Mouse (Mus musculus): ENCODE measurements around the gene Mxd1. TPM values are rescaled to one million over a fixed set of nuclear protein-coding genes. Genes with fewer than 3 reads are reported as not detected.

Gene Mxd1
- polyA plus RNA-seq, 1 experiment from 2014 or later, result 12.8 TPM

DNA sequence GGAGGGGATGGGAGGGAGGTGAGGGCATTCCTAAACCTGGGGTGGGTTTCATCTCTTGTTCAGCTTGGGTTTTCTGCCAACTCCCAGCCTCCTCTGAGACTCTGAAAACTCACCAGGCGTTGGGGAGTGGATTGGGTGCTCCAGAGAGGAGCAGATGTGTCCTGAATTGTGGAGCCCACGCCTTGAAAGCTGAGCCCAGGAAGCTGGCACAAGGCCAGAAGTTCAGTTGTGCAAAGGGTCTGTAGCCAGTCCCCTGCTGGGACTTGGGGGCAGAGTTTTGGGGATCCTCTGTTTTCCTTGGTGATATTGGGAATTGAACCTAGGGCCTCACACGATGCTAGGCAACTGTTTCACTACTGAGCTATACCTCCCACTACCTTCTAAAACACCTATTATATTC lies 38.8 kb downstream of the Mxd1 start:
- Histone ChIP-seq H3K27ac (replicated peaks; ENCODE audit: low read depth, low read length) (no peak overlapping the region), H3K27me3 (ENCODE audit: control insufficient read depth, insufficient read depth, low read length) (no peaks in the 10 kb centered on the region), H3K4me3 (ENCODE audit: low read depth, low read length) (no peak overlapping the region), H3K4me2 (ENCODE audit: low read depth, severe bottlenecking) (no peak overlapping the region), H3K36me3 (ENCODE audit: control insufficient read depth, insufficient read depth, low read length) (no peaks in the 10 kb centered on the region), H3K4me1 (ENCODE audit: control insufficient read depth, insufficient read depth, low read length) (no peaks in the 10 kb centered on the region), H3K9me3 (ENCODE audit: control insufficient read depth, low read length) (no peaks in the 10 kb centered on the region), H3K9ac (ENCODE audit: low read length) (no peak overlapping the region)
- WGBS, result 71% methylated on average over 3 of the region's 3 CpGs
- no peak for ATAC-seq (ENCODE audit: insufficient number of reproducible peaks, low FRiP score, low TSS enrichment, low read depth)
- DNase-seq (ENCODE audit: low spot score), result no peak

DNA sequence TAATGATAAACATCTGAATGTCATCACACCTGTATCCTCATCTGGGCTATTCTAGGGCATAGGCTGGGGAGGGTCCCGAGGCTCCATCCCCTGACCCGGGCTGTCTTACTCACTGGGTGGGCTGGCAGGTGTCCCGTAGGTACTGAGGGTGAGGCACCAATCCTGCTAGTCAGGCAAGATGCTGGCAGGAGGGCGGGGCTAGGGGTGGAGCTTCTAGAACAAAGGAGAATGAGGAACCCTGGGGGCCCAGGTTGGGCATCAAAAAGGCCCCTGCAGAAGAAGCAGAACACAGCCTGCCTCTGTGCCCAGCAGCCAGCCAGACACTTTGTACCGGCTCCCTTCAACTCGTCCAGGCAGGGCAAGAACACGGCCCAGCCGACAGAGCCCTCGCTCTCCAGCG lies 41.0 kb downstream of the Mxd1 start, which contains the start of gene Asprv1:
Gene Asprv1, plus strand, starts transcription at position 219 of the 400 bp plus-strand sequence.
- no peak for ATAC-seq (ENCODE audit: insufficient number of reproducible peaks, low FRiP score, low TSS enrichment, low read depth)
- no peak within 1 kb of the TSS for H3K27ac ChIP-seq (replicated peaks; ENCODE audit: low read depth, low read length)
- 59% methylated on average over 10 of the region's 10 CpGs for WGBS
- H3K4me2 ChIP-seq (ENCODE audit: low read depth, severe bottlenecking), result no peak within 1 kb of the TSS
- H3K9ac ChIP-seq (ENCODE audit: low read length), result no peak within 1 kb of the TSS
- DNase-seq (ENCODE audit: low spot score), result no peak
- no peak within 1 kb of the TSS for H3K4me3 ChIP-seq (ENCODE audit: low read depth, low read length)
- no peaks in the 10 kb centered on the region for H3K27me3 ChIP-seq (ENCODE audit: control insufficient read depth, insufficient read depth, low read length)
- peaks cover 14% of the 10 kb centered on the region for H3K4me1 ChIP-seq (ENCODE audit: control insufficient read depth, insufficient read depth, low read length)
- H3K36me3 ChIP-seq (ENCODE audit: control insufficient read depth, insufficient read depth, low read length), result no peaks in the 10 kb centered on the region
- no peaks in the 10 kb centered on the region for H3K9me3 ChIP-seq (ENCODE audit: control insufficient read depth, low read length)

DNA sequence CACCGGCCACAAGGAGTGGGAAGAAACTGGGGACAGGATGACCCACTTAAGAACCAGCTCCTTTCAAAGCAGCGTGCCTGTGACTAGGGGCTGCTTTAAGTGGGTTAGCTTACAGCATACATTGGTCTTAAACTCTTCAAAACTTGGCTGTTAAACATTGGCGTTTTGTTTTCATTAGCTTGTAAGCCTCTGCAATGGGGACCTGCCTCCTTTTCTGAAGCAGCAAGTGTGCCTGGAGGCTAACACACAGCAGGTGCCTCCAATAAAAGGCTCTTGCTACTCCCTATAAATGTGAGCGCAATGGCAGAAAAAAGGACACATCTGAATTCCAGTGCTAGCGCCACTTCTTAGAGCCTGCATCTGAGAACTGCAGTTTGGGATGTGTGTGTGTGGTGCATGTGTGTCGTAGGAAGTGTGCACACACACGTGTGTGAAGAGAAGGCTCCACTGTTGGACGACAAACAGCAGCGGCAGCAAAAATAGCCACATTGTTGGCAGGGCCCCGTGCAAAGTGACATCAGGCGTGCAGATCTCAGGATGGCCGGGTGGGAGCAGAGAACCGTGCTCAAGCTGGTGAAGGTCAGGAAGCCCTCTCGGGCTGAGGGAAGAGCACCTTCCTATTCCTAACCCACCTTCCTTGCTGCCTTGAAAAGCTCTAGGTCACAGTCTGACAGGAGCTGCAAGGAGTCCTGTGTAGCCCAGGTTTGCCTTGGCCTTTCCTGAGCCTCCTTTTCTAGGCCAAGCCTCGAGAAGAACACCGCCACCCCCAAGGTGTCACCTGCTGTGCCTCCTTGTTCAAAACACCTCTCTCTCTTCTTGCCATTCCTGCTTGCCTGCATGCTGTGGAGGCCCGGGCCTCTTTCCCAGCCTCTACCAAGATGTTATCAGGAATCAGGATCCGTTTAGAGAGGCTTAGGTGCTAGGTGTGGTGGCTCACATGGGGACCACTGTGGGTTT lies 44.6 kb downstream of the Mxd1 start:
- H3K9me3 ChIP-seq (ENCODE audit: control insufficient read depth, low read length), result no peaks in the 10 kb centered on the region
- WGBS, result 41% methylated on average over 18 of the region's 18 CpGs
- H3K4me2 ChIP-seq (ENCODE audit: low read depth, severe bottlenecking), result no peak overlapping the region
- H3K36me3 ChIP-seq (ENCODE audit: control insufficient read depth, insufficient read depth, low read length), result no peaks in the 10 kb centered on the region
- peak overlapping the region; percentile 33; the same call in 1 of the 2 replicates for H3K27ac ChIP-seq (replicated peaks; ENCODE audit: low read depth, low read length)
- no peak overlapping the region for H3K4me3 ChIP-seq (ENCODE audit: low read depth, low read length)
- DNase-seq (ENCODE audit: low spot score) (peak; percentile 81), ATAC-seq (ENCODE audit: insufficient number of reproducible peaks, low FRiP score, low TSS enrichment, low read depth) (peak; percentile 55; the same call in 1 of the 2 replicates)
- no peak overlapping the region for H3K9ac ChIP-seq (ENCODE audit: low read length)
- peaks cover 14% of the 10 kb centered on the region for H3K4me1 ChIP-seq (ENCODE audit: control insufficient read depth, insufficient read depth, low read length)
- 0 out of 2 replicates have a peak, but pooled peaks cover 3% of the 10 kb centered on the region for H3K27me3 ChIP-seq (ENCODE audit: control insufficient read depth, insufficient read depth, low read length)

DNA sequence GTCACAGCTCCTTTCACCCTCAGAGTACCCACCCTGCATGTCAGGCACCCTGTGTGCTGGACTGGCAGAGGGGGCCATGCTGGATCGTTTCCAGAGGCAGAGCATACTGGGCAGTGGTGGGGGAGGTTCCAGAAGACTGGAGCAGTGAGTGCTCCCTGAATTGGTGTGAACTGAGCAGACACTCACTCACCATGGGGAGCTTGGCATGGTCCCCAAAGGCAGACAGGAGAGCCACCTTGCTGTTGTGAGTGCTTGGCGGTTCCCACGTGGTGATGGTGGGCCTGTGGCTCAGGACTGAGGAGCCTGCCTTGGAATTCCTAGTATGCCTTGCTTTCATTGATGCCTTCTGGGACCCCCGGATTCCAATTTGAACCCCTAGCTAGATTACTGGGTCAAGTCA lies 45.8 kb downstream of the Mxd1 start:
- WGBS, result 79% methylated on average over 4 of the region's 4 CpGs
- ATAC-seq (ENCODE audit: insufficient number of reproducible peaks, low FRiP score, low TSS enrichment, low read depth), result no peak
- H3K27ac ChIP-seq (replicated peaks; ENCODE audit: low read depth, low read length), result no peak overlapping the region

DNA sequence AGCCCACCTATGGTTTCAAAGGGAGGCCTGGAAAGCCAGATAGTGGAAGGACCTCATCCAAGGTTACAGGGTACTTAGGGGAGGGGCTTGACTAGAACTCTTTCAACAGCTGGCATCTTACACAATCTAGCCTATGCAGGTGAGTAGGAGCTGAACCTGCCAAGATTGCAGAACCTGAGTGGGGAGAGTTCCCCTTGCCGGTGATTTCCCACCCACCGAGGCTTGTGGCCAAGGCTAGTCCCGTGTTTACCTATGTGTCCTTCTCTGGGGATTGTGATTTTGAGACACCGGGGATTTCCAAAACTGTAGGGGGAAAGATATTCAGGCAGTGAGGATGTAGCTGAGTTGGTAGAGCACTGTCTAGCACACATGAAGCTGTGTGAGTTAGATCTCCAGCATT lies 53.7 kb downstream of the Mxd1 start:
- H3K27ac ChIP-seq (replicated peaks; ENCODE audit: low read depth, low read length), result no peak overlapping the region
- DNase-seq (ENCODE audit: low spot score), result no peak
- H3K4me2 ChIP-seq (ENCODE audit: low read depth, severe bottlenecking), result no peak overlapping the region
- no peaks in the 10 kb centered on the region for H3K36me3 ChIP-seq (ENCODE audit: control insufficient read depth, insufficient read depth, low read length)
- H3K9me3 ChIP-seq (ENCODE audit: control insufficient read depth, low read length), result no peaks in the 10 kb centered on the region
- no peak for ATAC-seq (ENCODE audit: insufficient number of reproducible peaks, low FRiP score, low TSS enrichment, low read depth)
- H3K4me1 ChIP-seq (ENCODE audit: control insufficient read depth, insufficient read depth, low read length), result 0 out of 2 replicates have a peak, but pooled peaks cover 2% of the 10 kb centered on the region
- no peaks in the 10 kb centered on the region for H3K27me3 ChIP-seq (ENCODE audit: control insufficient read depth, insufficient read depth, low read length)
- H3K9ac ChIP-seq (ENCODE audit: low read length), result no peak overlapping the region
- 92% methylated on average over 4 of the region's 4 CpGs for WGBS
- H3K4me3 ChIP-seq (ENCODE audit: low read depth, low read length), result no peak overlapping the region

More for the DNA sequence above, 45.8 kb downstream of the Mxd1 start:
- H3K4me1 ChIP-seq (ENCODE audit: control insufficient read depth, insufficient read depth, low read length), result peaks cover 14% of the 10 kb centered on the region
- H3K36me3 ChIP-seq (ENCODE audit: control insufficient read depth, insufficient read depth, low read length), result no peaks in the 10 kb centered on the region
- H3K9me3 ChIP-seq (ENCODE audit: control insufficient read depth, low read length), result no peaks in the 10 kb centered on the region
- H3K27me3 ChIP-seq (ENCODE audit: control insufficient read depth, insufficient read depth, low read length), result 0 out of 2 replicates have a peak, but pooled peaks cover 3% of the 10 kb centered on the region
- H3K4me3 ChIP-seq (ENCODE audit: low read depth, low read length), result no peak overlapping the region
- H3K9ac ChIP-seq (ENCODE audit: low read length), result no peak overlapping the region
- no peak overlapping the region for H3K4me2 ChIP-seq (ENCODE audit: low read depth, severe bottlenecking)
- no peak for DNase-seq (ENCODE audit: low spot score)

DNA sequence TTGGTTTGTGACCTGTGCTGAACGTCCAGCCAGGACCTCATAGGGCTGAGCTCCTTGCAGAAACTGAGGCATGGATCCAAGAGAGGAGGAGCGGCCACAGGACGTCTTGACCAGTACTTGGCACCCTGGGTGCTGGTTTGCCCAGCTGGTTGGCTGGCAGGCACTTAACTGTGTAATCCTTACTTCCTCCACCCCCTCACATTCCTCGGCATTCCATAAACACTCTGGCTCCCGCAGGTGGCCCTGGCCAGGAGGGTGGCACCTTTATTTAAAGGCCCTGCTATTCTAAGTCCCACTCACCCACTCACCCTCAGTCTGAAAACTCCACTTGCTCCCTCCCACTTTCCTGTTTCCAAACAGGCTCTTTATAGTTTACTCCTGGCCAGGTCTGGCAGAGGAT lies 58.2 kb downstream of the Mxd1 start:
- Histone ChIP-seq H3K27ac (replicated peaks; ENCODE audit: low read depth, low read length) (no peak overlapping the region), H3K4me1 (ENCODE audit: control insufficient read depth, insufficient read depth, low read length) (0 out of 2 replicates have a peak, but pooled peaks cover 2% of the 10 kb centered on the region), H3K4me3 (ENCODE audit: low read depth, low read length) (no peak overlapping the region), H3K27me3 (ENCODE audit: control insufficient read depth, insufficient read depth, low read length) (no peaks in the 10 kb centered on the region), H3K9me3 (ENCODE audit: control insufficient read depth, low read length) (no peaks in the 10 kb centered on the region), H3K9ac (ENCODE audit: low read length) (no peak overlapping the region), H3K36me3 (ENCODE audit: control insufficient read depth, insufficient read depth, low read length) (no peaks in the 10 kb centered on the region), H3K4me2 (ENCODE audit: low read depth, severe bottlenecking) (no peak overlapping the region)
- DNase-seq (ENCODE audit: low spot score) (no peak), ATAC-seq (ENCODE audit: insufficient number of reproducible peaks, low FRiP score, low TSS enrichment, low read depth) (no peak)
- 59% methylated on average over 5 of the region's 5 CpGs for WGBS

DNA sequence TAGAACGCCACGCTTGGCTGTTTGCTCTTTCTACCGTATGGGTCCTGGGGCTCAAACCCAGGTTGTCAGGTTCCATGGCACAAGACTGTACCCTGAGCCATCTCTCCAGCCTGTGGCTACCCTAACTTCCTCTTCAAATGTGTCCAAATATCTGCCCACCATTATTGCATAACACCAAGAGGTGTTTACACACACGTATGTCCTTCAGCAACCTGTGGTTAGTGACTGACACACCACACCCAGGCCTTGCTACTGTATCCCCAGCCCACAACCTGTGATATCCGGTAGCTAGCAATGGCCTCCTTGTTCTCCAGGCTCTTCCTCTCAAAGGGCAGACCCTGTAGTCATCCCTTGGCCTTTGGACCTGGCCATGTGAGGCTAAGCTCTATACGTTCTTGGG lies 59.7 kb downstream of the Mxd1 start:
- H3K27me3 ChIP-seq (ENCODE audit: control insufficient read depth, insufficient read depth, low read length), result no peaks in the 10 kb centered on the region
- H3K27ac ChIP-seq (replicated peaks; ENCODE audit: low read depth, low read length), result no peak overlapping the region
- H3K36me3 ChIP-seq (ENCODE audit: control insufficient read depth, insufficient read depth, low read length), result no peaks in the 10 kb centered on the region
- ATAC-seq (ENCODE audit: insufficient number of reproducible peaks, low FRiP score, low TSS enrichment, low read depth) (no peak), DNase-seq (ENCODE audit: low spot score) (no peak)
- H3K4me3 ChIP-seq (ENCODE audit: low read depth, low read length), result no peak overlapping the region
- no peak overlapping the region for H3K4me2 ChIP-seq (ENCODE audit: low read depth, severe bottlenecking)
- H3K9ac ChIP-seq (ENCODE audit: low read length), result no peak overlapping the region
- 0 out of 2 replicates have a peak, but pooled peaks cover 2% of the 10 kb centered on the region for H3K4me1 ChIP-seq (ENCODE audit: control insufficient read depth, insufficient read depth, low read length)
- WGBS, result 89% methylated on average over 6 of the region's 6 CpGs
- no peaks in the 10 kb centered on the region for H3K9me3 ChIP-seq (ENCODE audit: control insufficient read depth, low read length)

DNA sequence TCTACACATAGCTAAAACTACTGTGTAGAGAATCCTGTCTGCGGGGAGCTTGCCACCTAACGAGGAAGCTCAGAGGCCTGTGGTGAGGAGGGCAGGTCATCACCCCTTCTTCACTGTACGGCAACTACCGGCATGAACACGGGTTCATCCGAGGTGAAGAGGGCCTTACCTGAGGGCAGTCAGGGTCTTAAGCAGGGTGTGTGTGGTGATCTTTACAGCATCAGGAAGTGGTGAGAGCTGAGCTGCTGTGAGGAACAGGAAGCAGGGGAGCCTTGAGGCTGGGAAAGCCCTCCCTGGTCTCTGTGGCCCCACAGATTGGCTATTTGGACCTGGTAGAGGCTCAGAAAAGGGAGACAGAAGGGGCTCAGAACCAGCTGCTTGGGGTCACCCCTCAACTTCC lies 61.5 kb downstream of the Mxd1 start:
- no peak overlapping the region for H3K9ac ChIP-seq (ENCODE audit: low read length)
- H3K4me1 ChIP-seq (ENCODE audit: control insufficient read depth, insufficient read depth, low read length), result 0 out of 2 replicates have a peak, but pooled peaks cover 2% of the 10 kb centered on the region
- no peak overlapping the region for H3K4me3 ChIP-seq (ENCODE audit: low read depth, low read length)
- no peak overlapping the region for H3K27ac ChIP-seq (replicated peaks; ENCODE audit: low read depth, low read length)
- no peak for DNase-seq (ENCODE audit: low spot score)
- no peak for ATAC-seq (ENCODE audit: insufficient number of reproducible peaks, low FRiP score, low TSS enrichment, low read depth)
- H3K9me3 ChIP-seq (ENCODE audit: control insufficient read depth, low read length), result no peaks in the 10 kb centered on the region
- H3K27me3 ChIP-seq (ENCODE audit: control insufficient read depth, insufficient read depth, low read length), result no peaks in the 10 kb centered on the region
- no peaks in the 10 kb centered on the region for H3K36me3 ChIP-seq (ENCODE audit: control insufficient read depth, insufficient read depth, low read length)
- H3K4me2 ChIP-seq (ENCODE audit: low read depth, severe bottlenecking), result no peak overlapping the region
- WGBS, result 77% methylated on average over 6 of the region's 6 CpGs
